ENCODE assay signal across 11 mouse cellular contexts in genomic region chr13:107607294-107607693, GRCm38 (mm10).
A peak's percentile ranks its signal among the peaks of the same experiment; 100 is the strongest.
DNase-seq lines count a peak whose midpoint lies in the region; ATAC-seq and TF ChIP-seq lines count a peak whose summit lies in the region.
"Had no signal": no experiment of that assay in that cellular context is flagged by ENCODE, and none has a peak within 500 bp of the region (broad histone marks: within the 10 kb centered on the region; RNA-seq: fewer than 3 reads in every experiment).

No protein-coding gene starts in this region.

- peak; percentile 17 for DNase-seq in gastrocnemius, adult 18-20 months (ENCODE audit: low spot score)
- DNase-seq in gastrocnemius, postnatal 14 days, result no peak
- DNase-seq in adipocyte (ENCODE audit: low spot score), result peak; percentile 79
- peak in 1 of 3 experiments; percentile 19 for DNase-seq in liver, embryonic 14.5 days (ENCODE audit: low read depth in 3 of 3, low spot score in 3 of 3)
- no peak for DNase-seq in embryo, embryonic 10 days (ENCODE audit: low spot score)

- no peaks in the 10 kb centered on the region for H3K36me3 ChIP-seq in heart, embryonic 16.5 days (ENCODE audit: control insufficient read depth, insufficient read depth)
- no peaks in the 10 kb centered on the region for H3K36me3 ChIP-seq in liver, embryonic 14.5 days (replicated peaks; ENCODE audit: control insufficient read depth, insufficient read depth, low read depth)
- no peaks in the 10 kb centered on the region for H3K36me3 ChIP-seq in intestine, embryonic 16.5 days (ENCODE audit: control insufficient read depth, insufficient read depth, low read length)
- H3K36me3 ChIP-seq: heart, embryonic 13.5 days had no signal

- ATAC-seq in heart, embryonic 16.5 days (replicated peaks; ENCODE audit: extremely low read depth, insufficient read depth, low FRiP score), result peak; percentile 58
- ATAC-seq in liver, embryonic 14.5 days (ENCODE audit: insufficient read depth), result no peak
- ATAC-seq in activated CD4-positive, CD25-positive, alpha-beta regulatory T cell, adult 4 months, result no peak
- no peak for ATAC-seq in intestine, embryonic 16.5 days

- H3K27ac ChIP-seq in heart, embryonic 16.5 days (ENCODE audit: low read length), result no peak overlapping the region
- no peak overlapping the region for H3K27ac ChIP-seq in liver, embryonic 14.5 days
- H3K27ac ChIP-seq in intestine, embryonic 16.5 days (ENCODE audit: low read length), result no peak overlapping the region
- H3K27ac ChIP-seq: heart, embryonic 13.5 days had no signal

- H3K27me3 ChIP-seq in heart, embryonic 16.5 days (ENCODE audit: control insufficient read depth, insufficient read depth, low read length), result no peaks in the 10 kb centered on the region
- H3K27me3 ChIP-seq in liver, embryonic 14.5 days (ENCODE audit: control insufficient read depth, insufficient read depth, low read length), result no peaks in the 10 kb centered on the region
- H3K27me3 ChIP-seq in intestine, embryonic 16.5 days (replicated peaks; ENCODE audit: control insufficient read depth, insufficient read depth, low read length), result no peaks in the 10 kb centered on the region
- H3K27me3 ChIP-seq: heart, embryonic 13.5 days had no signal

- no peak overlapping the region for H3K4me3 ChIP-seq in heart, embryonic 16.5 days (ENCODE audit: low read length)
- H3K4me3 ChIP-seq in liver, embryonic 14.5 days (ENCODE audit: insufficient read depth in 1 of 2, low read depth in 2 of 2, low read length in 2 of 2), result no peak overlapping the region
- H3K4me3 ChIP-seq in intestine, embryonic 16.5 days (ENCODE audit: low read length), result no peak overlapping the region
- H3K4me3 ChIP-seq: erythroblast, embryonic 14.5 days; heart, embryonic 13.5 days had no signal

- peaks cover 8% of the 10 kb centered on the region; the same call in 1 of the 2 replicates for H3K9me3 ChIP-seq in heart, embryonic 16.5 days (replicated peaks; ENCODE audit: control insufficient read depth, low read length)
- no peaks in the 10 kb centered on the region for H3K9me3 ChIP-seq in liver, embryonic 14.5 days (ENCODE audit: control insufficient read depth, low read length)
- H3K9me3 ChIP-seq in intestine, embryonic 16.5 days (ENCODE audit: control insufficient read depth, low read length), result no peaks in the 10 kb centered on the region

- no peak for TF ChIP-seq CTCF in liver, embryonic 14.5 days (IDR thresholded peaks at IDR 0.05; ENCODE audit: low read depth)

- H3K4me2 ChIP-seq in heart, embryonic 16.5 days (ENCODE audit: low read depth, low read length), result no peak overlapping the region
- no peak overlapping the region for H3K4me2 ChIP-seq in liver, embryonic 14.5 days (ENCODE audit: low read depth)
- no peak overlapping the region for H3K4me2 ChIP-seq in intestine, embryonic 16.5 days (ENCODE audit: low read depth, low read length)
- H3K4me2 ChIP-seq: heart, embryonic 13.5 days; midbrain, embryonic 11.5 days had no signal

- no peak overlapping the region for H3K9ac ChIP-seq in heart, embryonic 16.5 days (ENCODE audit: low read length)
- H3K9ac ChIP-seq in liver, embryonic 14.5 days (replicated peaks), result no peak overlapping the region
- no peak overlapping the region for H3K9ac ChIP-seq in intestine, embryonic 16.5 days (ENCODE audit: low read depth, low read length)
- H3K9ac ChIP-seq: heart, embryonic 13.5 days had no signal

- WGBS in heart, embryonic 16.5 days, result 49% methylated on average over 4 of the region's 4 CpGs
- 34% methylated on average over 4 of the region's 4 CpGs for WGBS in liver, embryonic 14.5 days (ENCODE audit: insufficient replicate concordance)
- 80% methylated on average over 4 of the region's 4 CpGs for WGBS in intestine, embryonic 16.5 days

- 0 out of 2 replicates have a peak, but pooled peaks have one; percentile 6 for TF ChIP-seq EP300 in liver, embryonic 14.5 days (IDR thresholded peaks at IDR 0.05; ENCODE audit: low read depth)

- intact Hi-C loops in gastrocnemius, postnatal 14 days (cut with DNase I; ENCODE audit: low total_unique reads), result no loop called here

- no peaks in the 10 kb centered on the region for H3K4me1 ChIP-seq in heart, embryonic 16.5 days (ENCODE audit: control insufficient read depth, insufficient read depth, low read length)
- H3K4me1 ChIP-seq in liver, embryonic 14.5 days (replicated peaks; ENCODE audit: control insufficient read depth in 2 of 2, insufficient read depth in 2 of 2, low read length in 1 of 2), result no peaks in the 10 kb centered on the region
- no peaks in the 10 kb centered on the region for H3K4me1 ChIP-seq in intestine, embryonic 16.5 days (ENCODE audit: control insufficient read depth, insufficient read depth, low read length)

Comparison
In these comparisons a context has a peak if more than half of its experiments do, and no peak if none do; other contexts are left out.
1. DNase-seq: peak in gastrocnemius, adult 18-20 months (single experiment) and adipocyte (single experiment); none in gastrocnemius, postnatal 14 days (single experiment) and embryo, embryonic 10 days (single experiment).